Mouse (Mus musculus) brain, adult 2 months (tissue): ENCODE data around the gene Mettl14.
"Not testable (repeated sequence)": the region's sequence is repeated elsewhere in the genome, so short reads cannot be mapped to it uniquely, and the experiment has no call there.

Source experiments
- DNase-seq: peaks from one replicate; pipeline ENCODE4 v3.0.0; 2011; ENCODE audit warnings: low read depth, low spot score

Gene Mettl14

DNA sequence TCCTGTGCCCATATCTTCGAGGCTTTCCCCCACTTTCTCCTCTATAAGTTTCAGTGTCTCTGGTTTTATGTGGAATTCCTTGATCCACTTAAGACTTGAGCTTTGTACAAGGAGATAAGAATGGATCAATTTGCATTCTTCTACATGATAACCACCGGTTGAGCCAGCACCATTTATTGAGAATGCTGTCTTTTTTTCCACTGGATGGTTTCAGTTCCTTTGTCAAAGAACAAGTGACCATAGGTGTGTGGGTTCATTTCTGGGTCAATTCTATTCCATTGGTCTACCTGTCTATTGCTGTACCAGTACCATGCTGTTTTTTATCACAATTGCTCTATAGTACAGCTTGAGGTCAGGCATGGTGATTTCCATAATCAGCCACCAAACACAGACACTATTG is 19.1 kb downstream of the Mettl14 start:
- not testable (repeated sequence) for DNase-seq

DNA sequence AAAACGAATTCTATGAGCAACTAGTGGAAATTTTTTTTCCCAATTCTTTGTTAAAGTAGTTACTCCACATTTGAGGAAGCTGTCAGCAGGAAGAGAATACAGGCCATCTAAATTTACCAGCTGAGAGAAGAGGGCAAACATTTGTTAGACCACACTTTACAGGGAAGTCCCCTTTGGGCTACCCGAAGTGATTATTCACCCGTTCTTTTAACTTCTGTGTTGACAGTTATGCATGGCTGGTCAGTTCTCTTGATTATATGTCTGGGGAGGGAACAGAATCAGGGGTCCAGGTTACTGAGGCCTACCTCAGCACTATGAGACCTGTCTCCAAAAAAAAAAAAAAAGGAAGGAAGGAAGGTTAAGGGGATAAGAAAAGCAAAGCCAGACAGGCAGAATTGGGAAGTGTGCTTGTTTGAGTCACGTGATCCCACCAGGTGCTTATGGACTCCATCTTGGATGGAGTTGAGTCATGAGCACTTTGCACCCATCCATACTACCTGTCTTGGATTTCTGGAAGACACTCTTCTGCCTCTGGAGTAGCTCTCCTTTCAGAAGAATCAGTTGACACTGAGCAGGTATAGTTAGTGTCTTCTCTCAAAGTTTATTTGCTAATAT is 29.4 kb downstream of the Mettl14 start:
- no peak for DNase-seq

DNA sequence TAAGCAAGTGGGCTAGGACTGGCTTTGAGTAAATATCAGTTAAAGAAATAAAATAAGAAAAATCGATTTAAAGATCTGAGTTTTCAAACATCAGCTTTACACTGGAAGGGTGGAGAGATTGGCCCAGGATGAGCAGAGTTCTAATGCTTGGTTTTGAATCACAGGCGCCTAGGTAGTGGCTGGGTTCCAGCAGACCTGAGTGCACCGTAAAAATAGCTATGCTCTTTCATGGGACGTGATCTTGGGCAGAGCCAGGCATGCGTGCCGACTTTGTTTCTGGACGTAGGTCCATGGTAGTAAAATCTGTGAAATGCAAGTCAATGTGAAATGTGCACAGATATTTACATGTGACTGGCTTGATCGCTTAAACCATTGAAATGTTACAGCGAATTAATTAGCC is 31.5 kb downstream of the Mettl14 start:
- DNase-seq = no peak

DNA sequence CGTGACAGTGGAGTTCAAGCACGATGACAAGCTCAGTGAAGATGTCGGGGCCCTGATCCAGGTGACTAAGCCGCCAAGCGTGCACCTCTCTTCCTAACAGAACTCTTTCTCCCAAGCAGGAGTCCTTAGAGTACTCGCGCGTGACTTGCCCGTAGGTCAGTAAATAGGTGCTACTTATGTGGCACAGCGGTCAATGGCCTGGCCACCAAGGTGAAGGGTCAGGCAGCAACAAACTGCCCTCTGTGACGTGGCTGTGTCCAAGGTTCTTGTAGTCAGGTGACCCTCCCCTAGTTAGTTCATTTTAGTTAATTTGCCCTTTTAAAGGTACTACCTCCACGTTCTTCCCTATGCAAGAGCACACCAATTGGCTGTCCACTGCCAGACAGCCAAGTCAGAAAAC is 32.2 kb downstream of the Mettl14 start:
- DNase-seq = no peak

DNA sequence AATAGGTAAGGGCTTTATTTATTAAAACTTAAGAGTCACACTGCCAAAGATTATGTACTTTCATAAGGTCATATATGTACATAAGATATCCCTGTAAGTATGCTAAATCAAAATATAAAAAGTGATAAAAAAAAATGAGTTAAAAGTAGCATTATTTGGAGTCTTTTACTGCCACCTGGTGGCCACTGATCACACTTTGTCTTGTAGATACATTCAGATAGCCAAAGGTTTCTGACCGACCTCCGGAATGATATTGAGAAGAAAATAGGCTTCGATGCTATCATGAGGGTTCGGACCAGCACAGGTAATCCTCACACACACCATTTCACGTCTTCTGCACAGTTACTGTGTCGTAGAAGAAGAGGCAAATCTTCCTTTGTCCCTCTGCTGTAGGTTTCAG is 32.7 kb downstream of the Mettl14 start:
- peak; percentile 79 for DNase-seq

DNA sequence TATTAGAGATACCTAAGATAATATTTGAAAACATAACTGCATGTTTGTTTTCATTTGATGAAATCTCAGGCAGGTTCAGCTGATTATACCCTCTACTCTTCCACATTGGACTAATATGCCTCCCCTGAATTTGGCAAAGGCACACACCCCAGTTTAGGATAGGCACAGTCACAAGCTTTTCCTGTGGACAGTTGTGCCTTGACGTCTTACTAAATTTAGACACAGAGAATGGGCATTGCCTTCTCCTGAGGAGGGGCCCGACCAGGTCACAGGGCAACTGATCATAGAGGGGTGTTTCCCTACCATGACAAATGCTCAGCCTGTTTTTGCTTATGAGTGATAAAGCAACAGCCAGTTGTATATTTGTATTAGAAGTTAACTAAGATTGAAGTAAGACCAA is 34.4 kb downstream of the Mettl14 start:
- DNase-seq = no peak

DNA sequence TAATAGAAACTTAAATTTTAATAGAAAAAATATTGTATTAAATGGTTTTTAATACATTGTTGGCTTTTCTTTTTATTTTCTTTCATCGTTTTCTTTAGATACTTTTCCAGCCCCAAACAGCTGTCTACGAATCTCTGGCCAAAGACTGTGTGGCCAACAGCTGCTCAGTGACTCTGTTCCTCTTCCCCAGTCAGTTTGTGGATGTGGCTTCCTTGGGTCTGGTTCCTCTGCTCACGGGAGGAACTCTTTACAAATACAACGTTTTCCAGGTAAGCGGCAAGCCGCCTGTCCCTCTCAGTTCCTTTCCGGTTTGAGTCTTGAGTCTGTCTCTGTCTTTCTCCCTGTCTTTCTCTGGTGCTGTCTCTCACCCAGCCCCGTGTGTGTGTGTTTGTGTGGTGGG is 35.3 kb downstream of the Mettl14 start:
- DNase-seq = no peak

DNA sequence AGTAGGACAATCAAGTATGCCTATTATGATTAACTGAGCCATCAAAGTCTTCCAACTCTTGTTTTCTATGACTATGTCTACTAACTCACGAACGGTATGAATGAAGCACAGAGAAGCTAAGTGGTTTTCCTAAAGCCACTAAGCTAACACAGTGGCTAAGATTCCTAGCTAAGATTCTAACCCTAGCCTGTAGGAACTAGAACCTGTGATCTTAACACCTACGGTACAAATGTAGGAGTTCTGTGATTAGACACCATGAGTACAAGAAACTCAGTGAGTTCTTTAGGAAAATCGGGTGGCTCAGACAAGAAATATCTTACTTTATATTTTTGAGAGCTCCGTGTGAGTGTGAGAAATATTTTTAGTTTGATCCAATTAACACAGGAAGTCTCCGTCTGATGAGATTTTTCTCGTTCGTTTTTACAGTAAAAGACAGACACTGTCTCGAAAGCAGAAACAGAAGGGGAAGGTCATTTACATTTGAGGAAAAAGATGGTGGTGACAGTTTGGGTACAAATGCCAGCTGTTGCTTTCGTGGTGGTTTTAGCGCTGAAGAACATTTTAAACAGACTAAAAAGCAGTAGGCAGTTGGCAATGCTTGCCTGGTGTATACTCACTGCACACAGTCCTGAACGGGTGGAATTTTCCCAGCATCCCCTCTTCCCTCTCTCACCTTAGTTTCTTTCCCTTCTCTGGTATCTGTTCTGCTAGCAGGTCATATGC is 37.7 kb downstream of the Mettl14 start:
- peak; percentile 80 for DNase-seq

DNA sequence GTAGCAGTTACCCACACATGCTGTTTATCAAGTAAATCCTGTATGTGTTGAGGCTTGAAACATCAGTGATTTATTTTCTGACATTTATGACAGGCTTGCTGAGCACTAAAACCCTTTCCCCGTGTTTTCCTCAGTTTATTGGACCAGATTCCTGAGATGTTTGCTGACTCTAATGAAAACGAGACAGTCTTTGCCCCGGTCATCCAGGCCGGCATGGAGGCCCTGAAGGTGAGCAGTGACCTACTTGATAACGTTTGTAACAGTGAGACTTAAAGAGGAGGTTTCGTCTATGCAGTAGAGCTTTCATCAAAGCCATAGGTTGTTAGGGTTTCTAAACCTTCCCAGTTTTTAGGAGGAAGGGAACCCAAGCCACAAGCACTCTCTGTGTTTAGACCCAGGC is 42.2 kb downstream of the Mettl14 start:
- no peak for DNase-seq

DNA sequence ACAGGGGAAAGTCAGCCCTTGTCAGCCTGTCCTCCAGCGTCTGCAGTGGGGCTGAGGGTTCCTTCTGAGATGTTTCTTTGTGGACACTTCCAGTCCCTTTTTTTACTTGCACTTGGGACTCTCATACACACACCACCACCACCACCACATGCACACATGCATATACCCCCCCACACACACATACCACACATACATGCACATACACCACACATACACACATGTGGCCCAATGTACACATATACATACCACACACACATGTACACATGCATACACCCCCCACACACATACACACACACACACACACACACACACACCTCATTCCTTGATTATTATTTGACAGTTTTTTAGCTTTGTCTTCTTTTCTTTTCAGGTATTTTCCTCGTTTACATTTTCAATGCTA is 44.9 kb downstream of the Mettl14 start:
- DNase-seq = no peak

DNA sequence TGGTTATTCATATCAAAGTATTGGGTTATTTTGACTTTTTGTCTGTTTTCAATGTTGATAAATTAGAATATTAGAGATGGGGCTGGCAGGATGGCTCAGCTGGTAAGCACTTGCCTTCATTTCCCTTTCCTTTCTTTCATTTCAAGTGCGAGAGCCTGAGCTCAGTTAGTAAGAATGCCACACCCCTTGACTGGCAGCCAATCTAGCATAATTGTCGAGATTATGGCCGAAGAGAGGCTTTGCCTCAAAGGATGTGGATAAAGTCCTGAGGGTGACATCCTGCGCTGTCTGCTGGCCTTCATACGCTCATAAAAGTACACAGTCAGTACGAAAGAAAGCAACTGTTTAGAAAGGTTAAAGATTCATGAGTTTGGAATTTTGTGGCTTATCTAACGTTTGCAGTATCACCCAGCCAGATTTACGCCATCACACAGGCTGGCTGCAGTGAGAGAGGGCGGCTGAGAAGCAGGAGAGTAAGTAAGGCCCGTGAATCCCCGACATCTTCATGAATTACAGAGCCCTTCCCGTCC is 47.2 kb downstream of the Mettl14 start:
- DNase-seq = no peak

DNA sequence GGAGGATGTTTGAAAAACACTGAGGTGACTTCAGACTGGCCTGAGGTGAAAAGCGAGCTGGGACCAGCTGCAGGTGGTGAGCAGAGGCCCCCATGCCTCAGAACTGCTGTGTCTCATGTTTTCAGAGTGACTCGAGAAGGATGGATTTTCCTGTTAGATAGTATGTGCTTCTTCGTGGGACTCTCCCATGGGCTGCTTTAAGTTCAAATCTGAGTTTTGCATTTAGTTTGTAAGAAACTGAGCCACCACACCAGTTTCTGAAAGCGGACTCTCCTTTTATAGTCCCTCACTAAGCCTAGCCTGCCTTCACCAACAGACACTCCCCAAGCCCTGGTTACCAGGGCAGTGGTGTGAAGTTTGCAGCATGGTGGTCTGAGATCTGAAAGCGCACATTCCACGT is 48.1 kb downstream of the Mettl14 start:
- no peak for DNase-seq

DNA sequence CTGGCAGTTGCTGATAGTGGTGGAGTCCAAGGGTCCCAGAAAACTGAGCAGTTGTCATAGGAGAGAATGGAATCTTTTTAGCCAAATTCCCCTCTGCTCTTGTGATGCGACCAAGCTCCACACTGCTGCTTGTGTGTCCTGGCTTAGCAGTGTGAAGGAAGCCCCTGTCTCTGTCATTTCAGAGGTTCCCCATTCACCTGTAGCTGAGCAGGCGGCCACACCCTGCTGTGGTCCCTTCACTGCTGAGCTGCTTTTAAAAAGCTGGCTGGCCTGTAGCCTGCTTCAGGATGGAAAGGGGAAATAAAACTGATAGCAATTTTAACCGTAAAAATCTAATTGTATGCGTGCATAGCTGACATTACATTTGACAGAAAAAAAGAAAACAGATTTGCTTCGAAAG is 49.0 kb downstream of the Mettl14 start:
- DNase-seq = no peak

DNA sequence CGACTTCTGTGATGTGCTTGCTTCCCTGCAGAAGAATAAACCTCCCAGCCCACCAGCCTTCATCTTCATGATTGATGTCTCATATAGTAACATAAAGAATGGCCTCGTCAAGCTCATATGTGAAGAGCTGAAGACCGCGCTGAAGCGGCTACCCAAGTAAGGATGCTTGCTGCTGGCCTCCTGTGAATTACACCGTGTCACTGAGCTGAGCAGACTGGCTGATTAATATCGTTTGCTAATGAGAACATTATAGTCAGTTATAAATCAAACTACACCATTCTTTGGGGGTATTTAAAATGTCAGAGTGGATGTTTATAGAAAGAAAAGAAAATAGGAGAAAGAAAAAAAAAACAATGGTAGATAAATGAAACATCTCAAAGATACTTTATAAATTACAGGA is 49.5 kb downstream of the Mettl14 start:
- no peak for DNase-seq

DNA sequence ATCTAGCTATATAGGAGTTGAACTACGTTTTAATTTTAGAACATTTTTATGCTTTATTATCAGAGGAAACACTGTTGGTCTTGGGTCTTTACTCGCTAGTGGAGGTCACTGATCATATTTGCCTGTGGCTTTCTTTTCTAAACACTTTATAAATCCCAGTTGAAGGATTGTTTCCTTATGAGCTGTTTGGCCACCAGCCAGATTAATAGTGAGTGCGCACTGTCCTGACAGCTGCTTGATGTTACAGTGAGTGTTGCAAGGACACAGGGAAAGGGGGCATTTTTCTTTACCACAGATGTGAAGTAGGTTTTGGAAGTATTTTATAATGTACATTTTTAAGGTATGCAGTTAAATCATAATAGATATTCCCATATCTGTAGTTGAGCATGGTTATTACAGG is 50.4 kb downstream of the Mettl14 start:
- no peak for DNase-seq

DNA sequence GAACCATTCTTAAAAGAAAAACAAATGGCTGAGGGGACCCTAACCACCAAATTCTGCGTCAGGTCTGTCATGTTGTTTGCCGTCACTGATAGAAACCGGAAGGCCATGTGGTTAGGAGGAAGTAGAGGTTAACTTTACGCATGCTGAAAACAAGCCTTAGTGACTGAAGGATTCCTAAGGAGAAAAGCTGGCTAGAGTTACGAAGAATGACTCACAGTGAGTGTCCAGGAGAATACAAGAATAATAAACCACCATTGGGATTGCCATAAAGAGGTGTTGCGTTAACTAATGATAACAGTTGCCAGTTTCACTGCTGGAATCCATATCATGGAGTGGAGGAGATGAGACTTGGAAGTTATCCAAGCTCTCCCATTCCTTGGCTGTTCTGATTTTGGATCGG is 51.0 kb downstream of the Mettl14 start:
- DNase-seq = peak; percentile 18

DNA sequence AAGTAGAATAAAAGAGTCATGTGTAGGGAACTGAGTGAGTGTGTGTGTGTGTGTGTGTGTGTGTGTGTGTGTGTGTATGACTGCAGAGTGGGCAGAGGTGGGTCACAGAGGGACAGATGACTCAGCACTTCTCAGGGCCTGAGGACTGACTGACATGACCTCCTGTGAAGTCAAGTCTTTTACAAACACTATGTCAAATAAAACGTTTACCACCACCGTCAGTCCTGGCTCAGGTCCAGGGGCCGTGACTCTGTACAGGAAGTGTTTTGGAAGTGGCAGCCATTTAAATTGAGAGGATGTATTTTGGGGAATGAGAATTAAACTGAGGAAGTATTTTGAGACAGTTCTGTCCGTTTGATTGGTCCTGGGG is 52.9 kb downstream of the Mettl14 start:
- DNase-seq = no peak

DNA sequence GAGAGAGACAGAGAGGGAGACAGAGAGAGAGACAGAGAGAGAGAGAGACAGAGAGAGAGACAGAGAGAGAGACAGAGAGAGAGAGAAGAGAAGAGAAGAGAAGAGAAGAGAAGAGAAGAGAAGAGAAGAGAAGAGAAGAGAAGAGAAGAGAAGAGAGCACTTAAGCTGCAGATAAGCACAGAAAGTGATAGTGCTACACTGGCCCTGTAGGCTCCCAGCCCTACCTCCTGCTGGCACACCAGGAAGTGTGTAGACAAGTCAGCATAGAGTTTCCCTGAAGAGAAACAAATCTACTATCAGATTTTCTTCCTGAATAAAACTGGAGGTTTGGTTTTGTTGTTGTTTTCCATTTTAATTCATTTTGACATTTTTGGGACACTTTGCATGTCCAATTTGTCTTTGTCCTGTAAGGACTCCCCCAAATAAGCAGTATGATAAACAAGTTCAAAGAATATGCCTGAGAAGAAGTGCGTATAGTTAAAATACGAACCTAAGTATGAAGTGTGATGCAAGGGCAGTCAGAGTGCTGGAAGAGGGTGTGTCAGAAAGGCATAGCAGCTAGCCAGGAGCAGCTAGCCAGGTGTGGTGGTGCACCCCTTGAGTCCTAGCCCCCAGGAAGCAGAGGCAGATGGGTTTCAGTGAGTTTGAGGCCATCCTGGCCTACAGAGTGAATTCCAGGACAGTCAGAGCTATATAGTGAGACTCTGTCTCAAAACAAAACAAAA is 53.4 kb downstream of the Mettl14 start:
- no peak for DNase-seq

DNA sequence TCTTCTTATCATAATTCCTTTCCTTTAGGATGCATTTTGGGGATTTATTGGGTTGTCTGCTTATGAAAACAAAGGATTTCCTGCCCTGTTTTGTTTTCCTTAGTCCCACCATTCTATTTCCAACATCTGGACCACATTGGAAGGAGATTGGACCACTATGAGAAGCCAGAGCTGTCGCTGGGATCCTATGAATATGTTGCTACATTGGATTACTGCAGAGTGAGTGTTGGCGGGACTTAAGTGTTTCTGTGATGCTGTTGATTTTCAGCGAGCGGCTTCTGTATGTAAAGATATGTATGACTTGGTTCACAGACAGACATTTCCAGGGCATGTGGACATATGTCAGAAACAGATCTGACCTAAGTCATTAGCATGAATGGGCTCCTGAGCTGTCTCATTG is 55.7 kb downstream of the Mettl14 start:
- DNase-seq = no peak

DNA sequence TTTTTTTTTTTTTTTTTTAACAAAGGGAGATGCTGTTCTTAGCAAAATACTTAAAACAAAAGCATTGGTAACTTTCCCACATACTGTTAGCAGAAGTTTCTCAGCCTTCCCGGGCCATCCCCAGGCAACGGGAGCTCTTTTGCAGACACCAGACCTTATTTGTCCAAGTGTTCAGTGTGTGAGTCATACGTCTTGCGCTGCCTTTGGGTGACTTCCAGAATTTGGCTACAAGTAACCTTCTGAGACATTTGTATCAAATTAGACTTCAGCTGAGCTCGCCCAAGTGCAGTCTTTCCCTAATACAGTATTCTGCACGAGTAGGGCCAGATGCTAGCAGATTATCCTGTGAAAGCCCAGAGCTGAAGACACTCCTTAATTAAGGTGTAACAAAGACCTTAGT is 56.7 kb downstream of the Mettl14 start:
- peak; percentile 67 for DNase-seq

DNA sequence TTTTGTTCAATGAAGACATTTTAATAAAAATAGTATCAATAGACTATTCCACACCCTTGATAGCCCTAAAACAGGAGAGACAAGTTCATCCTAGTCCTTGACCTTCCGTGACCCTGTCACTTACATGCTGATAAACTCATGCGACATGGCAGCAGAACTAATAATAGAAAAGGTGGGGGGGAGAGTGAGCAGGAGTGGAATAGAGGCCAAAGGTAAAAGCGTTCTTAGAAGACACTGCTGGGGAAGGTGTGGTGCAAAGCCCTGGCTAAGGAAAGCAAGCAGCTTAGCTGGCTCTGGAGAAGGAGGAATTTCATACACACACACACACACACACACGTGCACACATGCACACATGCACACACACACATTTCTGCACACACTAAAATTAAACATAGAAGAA is 61.6 kb downstream of the Mettl14 start:
- DNase-seq = no peak

DNA sequence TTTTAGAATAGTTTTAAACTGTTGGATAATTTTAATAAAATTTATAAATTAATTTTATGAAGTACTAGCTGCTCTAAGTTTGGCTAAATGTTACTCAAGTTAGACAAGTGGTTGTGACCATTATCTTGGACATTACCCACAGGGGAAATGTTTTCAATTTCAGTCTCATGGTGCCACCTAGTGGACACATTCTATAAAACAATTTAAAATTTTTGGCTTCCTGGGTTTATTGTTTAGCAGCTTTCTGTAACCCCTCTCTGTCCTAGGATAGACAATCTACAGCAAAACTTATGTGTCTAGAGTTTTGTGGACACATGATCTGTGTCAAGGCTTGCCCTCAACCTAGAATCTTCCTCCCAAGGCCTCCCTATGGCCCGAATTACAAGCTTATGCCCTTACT is 63.8 kb downstream of the Mettl14 start:
- peak; percentile 54 for DNase-seq

DNA sequence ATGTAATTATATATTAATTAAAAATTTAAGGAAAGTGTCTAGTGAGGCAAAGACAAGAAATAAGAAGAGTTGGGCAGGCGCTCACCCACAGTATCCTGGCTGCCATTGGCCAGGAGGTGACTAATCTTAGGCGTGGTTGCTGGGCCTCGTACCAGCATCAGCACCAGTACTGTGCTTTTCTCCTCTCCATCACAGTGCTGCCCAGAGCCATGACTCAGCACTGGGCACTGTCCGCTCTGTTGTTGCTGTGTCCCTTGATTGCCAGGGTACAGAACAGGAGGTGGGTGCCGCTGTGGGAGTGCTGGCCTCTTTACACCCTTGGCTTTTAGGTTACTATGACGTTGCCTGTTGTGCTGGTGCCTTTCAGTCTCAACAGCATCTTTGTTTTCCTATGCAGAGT is 64.3 kb downstream of the Mettl14 start:
- DNase-seq = peak; percentile 40
